Mouse (Mus musculus) limb, embryonic 15.5 days (tissue): ENCODE data around the gene St6galnac5. TPM values are rescaled to one million over a fixed set of nuclear protein-coding genes. Genes with fewer than 3 reads are reported as not detected.

ENCODE experiments used
- ATAC-seq: fragments of 200-750 bp; cut with Nextera tagmentation; 2 replicates; pipeline ENCODE4 v1.8.0; 2017; ENCODE audit warnings: low read depth, moderate TSS enrichment; ENCODE audit not compliant: insufficient number of reproducible peaks, low FRiP score, low TSS enrichment
- H3K27ac ChIP-seq: fragments of 300-500 bp; sonication (generic); 2 replicates; pipeline ENCODE4 v1.5.1; 2015; ENCODE audit warnings: moderate library complexity, mild to moderate bottlenecking, inconsistent platforms
- H3K27me3 ChIP-seq: fragments of 300-500 bp; sonication (generic); 2 replicates; pipeline ENCODE4 v1.6.1; 2015; ENCODE audit warnings: inconsistent platforms
- H3K36me3 ChIP-seq: fragments of 300-500 bp; sonication (generic); 2 replicates; pipeline ENCODE4 v1.6.1; 2015; ENCODE audit warnings: inconsistent platforms
- H3K4me1 ChIP-seq: fragments of 300-500 bp; sonication (generic); 2 replicates; pipeline ENCODE4 v1.6.1; 2015; ENCODE audit warnings: inconsistent platforms
- H3K4me2 ChIP-seq: fragments of 300-500 bp; sonication (generic); 2 replicates; pipeline ENCODE4 v1.6.1; 2015; ENCODE audit warnings: mild to moderate bottlenecking, inconsistent platforms
- H3K4me3 ChIP-seq: fragments of 300-500 bp; sonication (generic); 2 replicates; pipeline ENCODE4 v1.5.1; 2015; ENCODE audit warnings: mild to moderate bottlenecking, inconsistent platforms
- H3K9ac ChIP-seq: fragments of 300-500 bp; sonication (generic); 2 replicates; pipeline ENCODE4 v1.6.1; 2015; ENCODE audit warnings: inconsistent platforms
- H3K9me3 ChIP-seq: fragments of 300-500 bp; sonication (generic); 2 replicates; pipeline ENCODE4 v1.6.1; 2016; ENCODE audit warnings: inconsistent platforms
- WGBS: fragments of 180-500 bp; shearing (Covaris S2); methylation state at CpG from one replicate; pipeline ENCODE4 v1.1.7; 2015; 5-methylcytosine and 5-hydroxymethylcytosine counted together
- polyA plus RNA-seq: library from polyadenylated mRNA; unstranded; fragments of >200 nt; fragmentation: Nextera tagmentation; extraction: Ambion mirVana; gene quantifications from 2 replicates; pipeline ENCODE4 v1.2.1, GENCODE M21; 2015

Gene St6galnac5
- polyA plus RNA-seq, 1 experiment from 2014 or later = 1.3 TPM

DNA sequence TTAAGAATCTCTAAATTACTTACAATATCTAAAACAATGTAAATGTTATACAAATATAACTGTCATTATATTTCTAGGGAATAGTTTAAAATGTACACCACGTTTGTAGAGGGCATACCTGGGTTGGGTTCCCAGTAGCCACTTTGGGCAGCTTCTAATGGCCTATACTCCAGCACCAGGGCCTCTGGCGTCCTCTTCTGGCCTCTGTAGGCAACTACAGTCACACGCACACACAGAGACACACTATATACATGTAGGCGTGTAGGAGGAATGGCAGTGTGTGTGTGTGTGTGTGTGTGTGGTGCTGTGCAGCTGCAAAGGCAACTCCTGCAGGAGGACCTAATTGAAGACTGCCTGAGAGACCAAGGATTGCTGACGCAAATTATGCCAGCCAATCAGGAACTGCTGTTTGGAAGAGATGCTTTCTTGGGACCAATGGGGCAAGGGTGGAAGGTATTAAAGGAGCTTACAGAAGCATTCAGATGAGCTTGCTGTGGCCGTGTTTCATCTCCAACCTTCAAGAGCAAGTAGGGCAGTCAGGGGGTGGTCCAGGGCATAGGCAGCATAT, 106.2 kb downstream of the St6galnac5 start:
- Histone ChIP-seq H3K9me3 (no peaks in the 10 kb centered on the region), H3K4me2 (no peak overlapping the region), H3K36me3 (no peaks in the 10 kb centered on the region), H3K4me3 (no peak overlapping the region), H3K27me3 (no peaks in the 10 kb centered on the region), H3K4me1 (peaks cover 5% of the 10 kb centered on the region), H3K27ac (no peak overlapping the region), H3K9ac (no peak overlapping the region)
- ATAC-seq = no peak
- 83% methylated on average over 6 of the region's 6 CpGs for WGBS

DNA sequence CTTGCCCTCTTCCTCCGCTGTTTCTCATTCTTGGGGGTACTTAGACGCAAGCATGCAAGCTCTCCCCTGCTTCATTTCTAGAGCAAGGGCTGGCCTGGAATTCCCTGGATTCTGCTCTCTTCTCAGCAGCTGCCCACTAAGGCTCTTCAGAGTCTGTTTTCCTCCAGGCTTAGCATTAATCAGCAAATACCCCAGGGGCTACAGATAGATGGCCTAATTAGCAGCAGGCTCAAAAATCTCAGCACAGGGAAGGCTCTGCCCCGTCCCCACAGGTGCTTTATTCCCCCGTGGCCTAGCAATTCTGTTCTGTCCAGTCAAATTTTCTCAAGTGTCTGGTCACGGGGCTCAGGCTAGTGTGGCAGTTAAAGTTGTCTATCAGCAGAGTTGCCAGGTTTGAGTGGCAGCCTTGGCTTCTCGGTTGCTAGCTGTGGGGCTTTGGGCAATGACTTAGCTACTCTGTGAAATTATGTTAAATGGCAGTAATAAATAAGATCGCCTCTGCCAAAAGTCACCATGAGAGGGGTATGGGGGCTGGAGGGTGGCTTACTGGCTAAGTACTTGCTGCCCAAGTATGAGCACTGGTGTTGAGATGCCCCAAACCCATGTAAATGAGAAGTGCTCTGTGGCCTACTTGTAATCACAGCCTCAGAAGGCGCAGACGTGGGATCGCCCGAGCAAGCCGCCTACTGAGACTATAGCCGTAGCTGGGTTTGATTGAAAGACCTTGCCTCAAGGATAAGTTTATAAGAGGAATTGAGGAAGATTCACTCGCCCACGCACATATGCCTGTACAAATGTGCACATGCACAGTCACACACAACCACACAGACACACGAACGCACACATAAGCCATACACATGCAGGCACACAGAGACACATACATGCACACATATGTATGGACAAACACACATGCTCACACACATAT, 107.4 kb downstream of the St6galnac5 start:
- Histone ChIP-seq H3K27ac (no peak overlapping the region), H3K9me3 (no peaks in the 10 kb centered on the region), H3K4me3 (no peak overlapping the region), H3K36me3 (no peaks in the 10 kb centered on the region), H3K4me1 (no peaks in the 10 kb centered on the region), H3K27me3 (no peaks in the 10 kb centered on the region), H3K9ac (no peak overlapping the region), H3K4me2 (no peak overlapping the region)
- ATAC-seq = no peak
- WGBS = 80% methylated on average over 17 of the region's 17 CpGs

DNA sequence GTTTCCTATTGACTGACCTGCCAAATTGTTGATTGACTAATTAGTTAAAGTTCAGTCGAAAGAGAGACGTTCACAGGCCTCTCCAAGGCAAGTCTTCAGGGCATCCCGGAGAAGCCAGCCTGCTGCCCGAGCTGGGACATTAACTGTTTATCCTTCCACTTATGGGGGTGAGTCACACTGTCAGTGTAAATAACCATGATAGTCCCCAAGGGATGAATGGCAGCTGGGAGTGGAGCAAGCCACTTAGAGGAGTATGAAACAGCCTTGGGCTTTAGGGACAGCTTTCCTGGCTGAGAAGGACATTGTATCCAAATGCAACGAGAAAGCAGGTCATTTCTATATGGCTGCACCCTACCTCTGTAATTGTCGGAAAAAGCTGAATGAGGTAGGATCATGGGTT, 109.5 kb downstream of the St6galnac5 start:
- no peak overlapping the region for H3K9ac ChIP-seq
- H3K4me3 ChIP-seq = no peak overlapping the region
- no peak overlapping the region for H3K27ac ChIP-seq
- ATAC-seq = no peak
- H3K36me3 ChIP-seq = no peaks in the 10 kb centered on the region
- H3K9me3 ChIP-seq = no peaks in the 10 kb centered on the region
- H3K4me2 ChIP-seq = no peak overlapping the region
- H3K27me3 ChIP-seq = no peaks in the 10 kb centered on the region
- 68% methylated on average over 6 of the region's 6 CpGs for WGBS
- no peaks in the 10 kb centered on the region for H3K4me1 ChIP-seq

DNA sequence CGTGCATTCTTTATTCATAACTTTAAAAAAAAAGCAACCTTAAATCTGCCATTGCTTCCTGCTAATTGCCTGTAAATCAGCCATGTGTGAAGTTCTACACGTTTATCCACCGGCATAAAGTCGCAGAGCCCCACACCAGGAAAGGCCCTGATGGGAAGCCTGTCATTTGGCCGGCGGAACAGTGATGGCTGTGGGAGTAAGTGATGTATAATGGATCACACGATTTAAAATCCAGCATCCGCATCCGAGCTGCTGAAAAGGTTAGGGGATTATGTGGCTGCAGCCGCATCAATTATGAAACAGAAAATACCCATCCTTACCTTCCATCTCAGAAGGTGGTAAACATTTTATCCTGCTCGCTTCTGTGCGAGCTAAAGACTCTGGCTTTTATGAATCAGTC, 110.0 kb downstream of the St6galnac5 start:
- H3K27ac ChIP-seq = no peak overlapping the region
- no peaks in the 10 kb centered on the region for H3K27me3 ChIP-seq
- no peak overlapping the region for H3K4me3 ChIP-seq
- no peak for ATAC-seq
- no peaks in the 10 kb centered on the region for H3K9me3 ChIP-seq
- H3K4me2 ChIP-seq = no peak overlapping the region
- H3K36me3 ChIP-seq = no peaks in the 10 kb centered on the region
- H3K4me1 ChIP-seq = no peaks in the 10 kb centered on the region
- no peak overlapping the region for H3K9ac ChIP-seq
- WGBS = 73% methylated on average over 12 of the region's 12 CpGs

DNA sequence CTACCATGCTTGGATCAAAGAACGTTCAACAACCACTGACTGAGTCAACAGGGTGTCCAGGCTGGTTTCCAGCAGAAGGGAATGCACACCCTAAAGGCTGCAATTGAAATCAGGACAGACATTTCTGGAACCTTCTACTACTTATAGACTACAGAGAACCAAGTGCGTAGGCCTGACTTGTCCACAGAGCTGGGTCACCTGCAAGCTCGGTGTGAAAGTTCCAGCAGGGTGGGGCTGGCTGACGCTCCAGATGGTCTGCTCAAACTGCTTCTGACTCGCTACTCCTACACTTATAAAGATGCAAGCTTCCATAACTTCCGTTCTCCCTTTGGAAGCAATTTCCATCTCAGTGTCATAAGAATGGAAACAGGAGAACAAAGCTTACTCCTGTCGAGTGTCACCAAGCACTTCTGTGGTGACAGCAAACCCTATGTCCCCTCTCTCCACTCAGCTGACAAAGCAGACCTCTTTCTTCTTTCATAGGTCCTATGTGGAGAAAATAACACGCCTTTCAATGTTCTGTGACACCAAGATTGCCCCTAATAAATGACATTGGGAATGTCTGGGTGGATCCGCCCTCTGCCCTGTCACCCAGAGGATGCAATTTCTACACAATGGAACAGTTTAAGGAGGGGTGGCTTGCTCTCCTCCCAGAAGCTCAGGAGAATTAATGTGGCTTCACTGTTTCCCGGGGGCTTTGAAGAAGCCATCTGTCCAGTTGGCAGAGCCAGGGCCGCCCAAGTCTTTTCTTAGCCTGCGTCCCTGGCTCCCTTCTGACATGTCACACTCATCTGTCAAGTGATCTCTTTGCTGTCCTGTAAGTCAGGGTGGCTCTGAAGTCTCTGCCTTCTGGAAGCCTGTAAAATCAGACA, 114.2 kb downstream of the St6galnac5 start:
- 63% methylated on average over 12 of the region's 12 CpGs for WGBS
- no peak for ATAC-seq
- Histone ChIP-seq H3K4me2 (no peak overlapping the region), H3K4me1 (no peaks in the 10 kb centered on the region), H3K9ac (no peak overlapping the region), H3K27me3 (no peaks in the 10 kb centered on the region), H3K36me3 (no peaks in the 10 kb centered on the region), H3K9me3 (no peaks in the 10 kb centered on the region), H3K4me3 (no peak overlapping the region), H3K27ac (no peak overlapping the region)

DNA sequence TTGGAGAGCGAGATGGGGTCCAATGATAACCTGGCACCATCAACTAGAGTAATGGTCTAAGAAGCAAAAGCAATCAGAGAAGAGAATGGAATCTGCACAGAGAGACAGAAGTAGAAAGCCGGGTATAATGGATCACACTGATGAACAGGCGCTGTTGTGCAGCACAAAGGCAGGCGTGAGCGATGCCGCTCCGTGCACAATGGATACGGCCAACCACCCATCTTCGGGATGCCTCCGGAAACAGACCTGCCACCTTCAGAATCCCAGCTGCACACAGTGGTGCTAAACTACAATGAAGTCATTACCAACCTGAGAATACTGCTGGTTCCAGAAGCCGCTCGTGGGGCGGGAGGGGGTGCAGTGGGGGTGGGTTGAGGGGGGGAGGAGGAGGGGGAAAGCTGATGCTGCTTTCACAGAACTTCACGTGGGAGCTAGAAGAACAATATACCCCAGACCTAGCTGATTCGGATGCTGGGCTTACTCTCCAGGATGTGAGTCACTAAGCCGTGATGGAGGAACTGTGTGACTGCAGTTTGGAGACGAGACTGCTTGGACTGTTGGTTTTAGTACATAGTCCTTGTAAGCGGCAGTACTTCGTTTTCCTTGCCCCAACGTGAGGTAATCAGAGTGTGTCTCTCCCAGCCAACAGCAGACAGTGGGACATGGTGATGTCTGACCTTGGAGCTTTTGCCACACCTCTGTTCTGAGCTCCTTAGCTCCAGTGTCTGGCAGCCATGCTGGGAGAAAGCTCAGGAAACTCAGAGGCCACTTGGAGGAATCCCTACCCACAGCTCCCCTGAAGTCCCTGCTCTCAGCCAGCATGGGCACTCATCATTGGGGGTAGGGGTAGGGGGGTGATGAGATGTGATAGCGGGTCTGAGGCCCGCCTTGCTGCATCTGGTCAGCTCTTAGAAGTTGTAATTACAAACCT, 115.7 kb downstream of the St6galnac5 start:
- Histone ChIP-seq H3K36me3 (no peaks in the 10 kb centered on the region), H3K27me3 (no peaks in the 10 kb centered on the region), H3K4me1 (no peaks in the 10 kb centered on the region), H3K9me3 (no peaks in the 10 kb centered on the region), H3K9ac (no peak overlapping the region), H3K27ac (no peak overlapping the region), H3K4me3 (no peak overlapping the region), H3K4me2 (no peak overlapping the region)
- 80% methylated on average over 22 of the region's 22 CpGs for WGBS
- ATAC-seq = no peak

DNA sequence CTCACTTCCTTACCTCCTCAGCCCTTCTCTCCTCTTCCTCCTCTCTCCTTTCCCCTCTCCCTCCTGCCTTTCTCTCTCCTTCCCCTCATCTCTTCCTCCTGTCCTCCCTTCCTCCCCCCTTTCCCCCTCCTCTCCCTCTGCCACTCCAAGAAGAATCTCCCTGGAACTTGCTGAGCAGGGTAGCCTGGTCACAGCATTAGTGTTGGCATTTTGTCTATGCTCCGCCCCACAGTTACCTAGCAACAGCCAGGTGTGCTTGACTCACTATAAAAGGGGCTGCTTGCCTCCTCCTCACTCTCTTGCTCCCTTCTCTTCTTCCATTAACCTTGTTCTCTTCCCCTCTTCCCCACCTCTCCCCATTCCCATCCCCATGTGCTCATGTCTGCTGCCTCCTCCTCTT, 120.1 kb downstream of the St6galnac5 start:
- no peak overlapping the region for H3K4me3 ChIP-seq
- 59% methylated on average over 1 of the region's 1 CpGs for WGBS
- H3K27ac ChIP-seq = no peak overlapping the region
- no peaks in the 10 kb centered on the region for H3K36me3 ChIP-seq
- H3K27me3 ChIP-seq = no peaks in the 10 kb centered on the region
- no peaks in the 10 kb centered on the region for H3K4me1 ChIP-seq
- no peaks in the 10 kb centered on the region for H3K9me3 ChIP-seq
- no peak overlapping the region for H3K9ac ChIP-seq
- no peak overlapping the region for H3K4me2 ChIP-seq
- no peak for ATAC-seq

DNA sequence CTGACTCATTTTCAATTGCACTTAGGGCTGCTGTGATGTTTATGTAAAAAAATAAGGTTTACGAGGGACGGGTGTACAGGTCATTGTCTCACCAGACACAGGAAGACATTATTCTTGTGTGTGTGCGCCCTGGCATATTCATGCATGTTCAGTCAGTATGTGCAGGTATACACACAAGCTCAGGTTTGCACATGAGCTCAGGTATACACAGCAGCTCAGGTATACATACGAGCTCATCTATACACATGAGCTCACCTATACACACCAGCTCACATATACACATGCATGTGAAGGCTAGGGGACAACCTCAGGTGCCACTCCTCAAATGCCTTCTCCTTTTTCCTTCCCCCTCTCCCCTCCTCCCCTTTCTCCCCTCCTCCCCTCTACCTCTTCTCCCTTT, 120.6 kb downstream of the St6galnac5 start:
- 72% methylated on average over 4 of the region's 4 CpGs for WGBS
- no peak overlapping the region for H3K4me3 ChIP-seq
- no peaks in the 10 kb centered on the region for H3K36me3 ChIP-seq
- no peak overlapping the region for H3K27ac ChIP-seq
- no peak overlapping the region for H3K9ac ChIP-seq
- ATAC-seq = no peak
- H3K4me2 ChIP-seq = no peak overlapping the region
- H3K4me1 ChIP-seq = no peaks in the 10 kb centered on the region
- H3K9me3 ChIP-seq = no peaks in the 10 kb centered on the region
- H3K27me3 ChIP-seq = no peaks in the 10 kb centered on the region

DNA sequence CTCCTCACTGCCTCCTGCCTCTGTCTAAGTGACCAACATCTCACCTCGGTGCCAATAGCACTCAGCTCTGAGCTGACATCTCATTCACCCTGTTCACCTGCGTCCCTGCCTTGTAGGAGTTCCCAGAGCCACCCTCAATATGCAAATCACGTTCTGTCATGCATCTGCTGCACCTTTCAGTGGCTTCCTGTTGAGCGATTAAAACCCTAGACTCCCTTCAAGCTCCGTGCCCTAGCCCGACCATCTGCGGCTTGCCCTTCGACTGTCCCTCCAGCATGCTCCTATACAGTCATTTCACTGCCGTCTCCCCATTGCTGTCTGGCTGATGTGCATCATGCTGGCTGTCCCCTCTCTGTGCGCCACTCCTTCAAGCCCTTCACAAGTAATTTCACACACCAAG, 126.0 kb downstream of the St6galnac5 start:
- Histone ChIP-seq H3K4me2 (no peak overlapping the region), H3K9ac (no peak overlapping the region), H3K4me3 (no peak overlapping the region), H3K36me3 (no peaks in the 10 kb centered on the region), H3K27me3 (no peaks in the 10 kb centered on the region), H3K27ac (no peak overlapping the region), H3K9me3 (no peaks in the 10 kb centered on the region), H3K4me1 (no peaks in the 10 kb centered on the region)
- no peak for ATAC-seq
- 63% methylated on average over 10 of the region's 10 CpGs for WGBS

DNA sequence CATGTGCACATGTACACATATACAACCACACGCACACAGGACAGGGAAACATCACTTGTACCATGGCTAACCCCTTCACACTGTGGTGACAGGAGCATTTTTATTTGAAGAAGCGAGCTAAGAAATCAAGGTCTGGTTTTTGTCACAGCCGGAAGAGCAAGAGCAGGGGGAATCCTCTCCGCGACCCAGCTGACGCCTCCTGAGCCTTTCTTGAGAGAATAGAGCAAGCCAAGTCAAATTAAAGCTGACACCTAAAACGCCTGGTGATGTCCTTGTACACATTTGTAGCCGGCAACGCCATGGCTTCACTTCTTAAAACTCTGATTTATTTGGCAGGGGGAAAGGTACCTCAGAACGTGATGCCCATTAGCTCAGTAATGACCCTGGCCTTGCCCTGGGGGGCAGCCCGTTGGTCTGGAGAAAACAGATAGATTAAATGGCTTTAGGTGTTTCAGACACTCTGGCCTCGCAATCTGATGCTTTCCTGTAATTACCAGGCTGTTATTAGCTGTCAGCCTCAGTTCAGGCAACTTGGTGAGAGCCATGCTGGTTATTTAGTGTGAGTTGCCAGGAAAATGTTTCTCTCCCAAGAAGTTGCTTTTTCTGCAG, 126.9 kb downstream of the St6galnac5 start:
- WGBS = 25% methylated on average over 12 of the region's 12 CpGs
- Histone ChIP-seq H3K27me3 (no peaks in the 10 kb centered on the region), H3K4me2 (no peak overlapping the region), H3K4me1 (no peaks in the 10 kb centered on the region), H3K4me3 (no peak overlapping the region), H3K27ac (no peak overlapping the region), H3K36me3 (no peaks in the 10 kb centered on the region), H3K9me3 (no peaks in the 10 kb centered on the region), H3K9ac (no peak overlapping the region)
- no peak for ATAC-seq

DNA sequence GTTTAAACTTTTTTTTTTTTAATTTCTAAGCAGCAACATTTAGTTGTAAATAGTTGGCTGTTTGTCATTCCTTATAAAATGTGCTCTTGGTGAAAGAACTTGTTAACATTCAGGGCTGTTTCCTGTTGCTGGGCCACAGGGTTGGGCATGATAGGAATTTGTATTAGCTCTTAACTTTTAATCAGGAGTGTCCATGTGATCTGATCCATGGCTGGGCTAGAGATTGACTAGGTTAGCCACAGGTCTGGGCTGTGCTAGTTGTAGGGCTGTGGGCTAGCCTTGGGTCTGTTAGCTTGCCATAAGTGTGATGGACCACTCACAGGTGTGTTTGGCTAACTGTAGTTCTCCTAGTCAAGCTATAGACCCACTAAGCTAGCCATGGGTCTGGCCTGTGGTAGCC, 138.1 kb downstream of the St6galnac5 start:
- no peaks in the 10 kb centered on the region for H3K36me3 ChIP-seq
- no peaks in the 10 kb centered on the region for H3K4me1 ChIP-seq
- H3K9ac ChIP-seq = no peak overlapping the region
- H3K4me3 ChIP-seq = no peak overlapping the region
- no peaks in the 10 kb centered on the region for H3K27me3 ChIP-seq
- no peak overlapping the region for H3K4me2 ChIP-seq
- ATAC-seq = no peak
- no peak overlapping the region for H3K27ac ChIP-seq
- no peaks in the 10 kb centered on the region for H3K9me3 ChIP-seq
